Mouse (Mus musculus) MEL (cell line): ENCODE measurements around the gene Ube4a.

ENCODE experiments used
- CTCF ChIP-seq, 3 experiments: IDR thresholded peaks in 2 of 3; conservative IDR thresholded peaks in 1 of 3; 2 replicates each; pipeline ENCODE4 v1.5.1; 2011 to 2012; ENCODE audit warnings: low read length in 3 of 3, low read depth in 2 of 3, mild to moderate bottlenecking in 2 of 3, improper control_type of control experiment in 1 of 3, inconsistent platforms in 1 of 3, mixed read lengths in 1 of 3, moderate library complexity in 1 of 3; ENCODE audit not compliant: control insufficient read depth in 1 of 3, insufficient read depth in 1 of 3, poor library complexity in 1 of 3, severe bottlenecking in 1 of 3
- EP300 ChIP-seq, 2 experiments: IDR thresholded peaks; 2 replicates each; pipeline ENCODE4 v1.6.1; 2011; ENCODE audit warnings: improper control_type of control experiment in 2 of 2, low read length in 2 of 2, low read depth in 1 of 2, mild to moderate bottlenecking in 1 of 2
- ZMIZ1 ChIP-seq: IDR thresholded peaks from 2 replicates; pipeline ENCODE4 v1.6.1; 2012; ENCODE audit warnings: low read depth, mild to moderate bottlenecking, inconsistent platforms, low read length, improper control_type of control experiment, moderate library complexity

GRCm38 (mm10) chr9:44877686-44878085 is 87.7 kb downstream of the Ube4a start:
- TF ChIP-seq CTCF (IDR thresholded peaks at IDR 0.05 in 2 of 3, conservative IDR thresholded peaks at IDR 0.05 in 1 of 3; ENCODE audit: control insufficient read depth in 1 of 3, insufficient read depth in 1 of 3, low read depth in 2 of 3, low read length in 3 of 3, poor library complexity in 1 of 3, severe bottlenecking in 1 of 3): no peak
- TF ChIP-seq ZMIZ1: no peak
- TF ChIP-seq EP300 (IDR thresholded peaks at IDR 0.05; ENCODE audit: low read depth in 1 of 2, low read length in 2 of 2): no peak
